Mouse (Mus musculus) left cerebral cortex, postnatal 36 days (tissue): ENCODE measurements around the gene Olfr223. TPM values are rescaled to one million over a fixed set of nuclear protein-coding genes. Genes with fewer than 3 reads are reported as not detected.
"Not testable (repeated sequence)": the region's sequence is repeated elsewhere in the genome, so short reads cannot be mapped to it uniquely, and the experiment has no call there.

Experiments used
- DNase-seq, 2 experiments: peaks; one replicate each; pipeline ENCODE4 v3.0.0; 2021 to 2022; ENCODE audit warnings: low spot score in 2 of 2, mixed read lengths in 1 of 2
- intact Hi-C: fragments of 180-260 bp; cut with DNase I; formaldehyde crosslinking; loops from one replicate; pipeline ENCODE4 v1.15.1; 2025
- total RNA-seq, 2 experiments: library from RNA; stranded (reverse); gene quantifications; 2 replicates each; pipeline ENCODE4 v1.2.3; 2021

Gene Olfr223
- total RNA-seq, 2 experiments from 2014 or later = not detected

- no peak for DNase-seq
- intact Hi-C loops = no loop called here
Observed at GRCm38 (mm10) chr11:59600872-59601271, 7.8 kb upstream of the Olfr223 start.

- intact Hi-C loops = no loop called here
- no peak for DNase-seq
Observed at GRCm38 (mm10) chr11:59599211-59599610, 6.1 kb upstream of the Olfr223 start.

DNA sequence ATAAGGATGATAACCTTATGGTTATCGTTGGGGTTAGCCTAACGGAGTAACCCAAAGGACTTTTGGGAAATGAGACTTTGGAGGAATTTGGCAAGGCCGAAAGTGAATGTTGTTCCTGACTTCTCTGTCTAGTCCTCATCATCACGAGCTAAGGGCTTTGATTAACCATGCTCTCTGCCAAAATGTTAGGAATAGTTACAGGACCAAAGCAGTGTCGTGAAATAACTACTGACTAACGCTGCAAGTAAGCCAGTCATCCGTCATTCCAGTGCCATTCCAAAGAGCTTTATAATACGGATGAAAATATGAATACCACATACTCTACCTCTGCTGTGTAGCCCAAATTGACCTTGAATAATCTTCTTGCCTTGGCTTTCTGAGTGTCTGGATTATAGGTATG, 3.9 kb upstream of the Olfr223 start:
- intact Hi-C loops = no loop called here
- no peak for DNase-seq

- intact Hi-C loops = no loop called here
- no peak for DNase-seq
Observed at GRCm38 (mm10) chr11:59596091-59596490, 3.0 kb upstream of the Olfr223 start.

DNA sequence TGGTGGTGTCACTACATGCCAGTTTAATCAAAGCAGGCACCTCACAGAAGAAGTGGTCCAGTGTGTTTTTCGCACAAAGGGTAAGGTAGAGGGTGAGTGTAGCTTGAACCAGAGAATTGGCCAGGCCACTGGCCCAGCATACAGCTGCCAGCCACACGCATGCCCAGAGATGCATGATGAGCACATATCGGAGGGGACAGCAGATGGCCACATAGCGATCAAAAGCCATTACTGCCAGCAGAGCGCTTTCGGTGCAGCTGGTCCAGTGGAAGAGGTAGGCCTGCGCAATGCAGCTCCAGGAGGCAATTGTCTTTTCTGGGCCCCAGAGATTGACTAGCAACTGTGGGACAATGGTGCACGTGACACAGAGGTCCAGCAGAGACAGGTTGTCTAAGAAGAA, 3.6 kb downstream of the Olfr223 start:
- intact Hi-C loops = no loop called here

DNA sequence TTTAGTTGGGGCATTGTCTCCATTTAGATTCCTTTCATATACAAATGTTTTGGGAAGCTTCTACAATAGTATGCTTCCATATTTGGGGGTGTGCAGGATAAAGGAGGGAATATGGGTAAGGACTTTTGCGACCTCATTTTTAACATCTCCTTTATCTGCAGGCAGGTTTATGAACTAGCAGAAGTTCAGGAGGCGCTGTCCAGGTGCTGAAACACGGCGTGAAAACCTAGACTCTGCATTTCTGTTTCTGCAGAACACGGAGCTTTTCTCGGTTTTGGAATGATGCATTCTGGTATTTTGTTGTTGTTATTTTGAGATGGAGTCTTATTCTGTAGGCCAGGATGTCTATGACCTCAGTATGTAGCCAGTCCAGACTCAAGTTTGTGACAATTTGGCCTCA, 8.6 kb downstream of the Olfr223 start:
- intact Hi-C loops = no loop called here
- DNase-seq = no peak

More for the DNA sequence above, 3.6 kb downstream of the Olfr223 start:
- DNase-seq = no peak

DNA sequence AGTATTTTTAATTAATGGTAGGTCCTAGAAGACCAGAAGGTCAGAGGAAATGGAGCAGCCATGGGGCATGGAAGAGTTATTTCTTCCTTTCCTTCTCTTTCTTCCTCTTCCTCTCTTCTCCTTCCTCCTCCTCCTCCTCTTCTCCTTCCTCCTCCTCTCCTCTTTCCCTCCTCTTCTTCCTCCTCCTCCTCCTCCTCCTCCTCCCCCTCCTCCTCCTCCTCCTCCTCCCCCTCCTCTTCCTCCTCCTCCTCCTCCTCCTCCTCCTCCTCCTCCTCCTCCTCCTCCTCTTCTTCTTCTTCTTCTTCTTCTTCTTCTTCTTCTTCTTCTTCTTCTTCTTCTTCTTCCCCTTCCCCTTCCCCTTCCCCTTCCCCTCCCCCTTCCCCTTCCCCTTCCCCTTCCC, 17.0 kb downstream of the Olfr223 start, which contains the start of gene Olfr222:
Gene Olfr222, minus strand, starts transcription at position 101 of the 400 bp plus-strand sequence.
- intact Hi-C loops, DNase-seq: not testable (repeated sequence)

- intact Hi-C loops = no loop called here
- no peak for DNase-seq
Observed at GRCm38 (mm10) chr11:59575726-59576125, 17.4 kb downstream of the Olfr223 start.

DNA sequence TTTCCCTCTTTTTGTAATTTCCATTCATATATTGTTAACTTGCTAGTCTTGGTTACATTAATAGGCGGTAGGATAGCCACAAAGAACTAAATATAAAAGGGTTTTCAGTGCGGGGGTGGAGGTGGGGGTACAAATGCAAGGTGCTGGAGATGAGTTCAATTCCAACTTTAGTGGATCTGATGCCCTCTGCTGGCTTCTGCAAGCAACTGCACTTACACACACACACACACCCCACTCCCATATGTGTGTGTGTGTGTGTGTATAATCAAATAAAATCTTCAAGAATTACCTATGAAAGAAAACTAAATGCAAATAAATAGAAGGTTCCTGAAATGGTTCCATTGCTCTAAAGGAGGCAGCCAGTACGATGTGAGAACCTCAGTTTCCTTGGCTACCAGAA, 23.8 kb downstream of the Olfr223 start:
- DNase-seq = no peak
- intact Hi-C loops = loop anchor here (1.0 kb wide), 1 partner anchor 44 kb away; no protein-coding TSS in a partner anchor

- intact Hi-C loops = no loop called here
- DNase-seq = no peak
Observed at GRCm38 (mm10) chr11:59562837-59563236, 30.3 kb downstream of the Olfr223 start.

DNA sequence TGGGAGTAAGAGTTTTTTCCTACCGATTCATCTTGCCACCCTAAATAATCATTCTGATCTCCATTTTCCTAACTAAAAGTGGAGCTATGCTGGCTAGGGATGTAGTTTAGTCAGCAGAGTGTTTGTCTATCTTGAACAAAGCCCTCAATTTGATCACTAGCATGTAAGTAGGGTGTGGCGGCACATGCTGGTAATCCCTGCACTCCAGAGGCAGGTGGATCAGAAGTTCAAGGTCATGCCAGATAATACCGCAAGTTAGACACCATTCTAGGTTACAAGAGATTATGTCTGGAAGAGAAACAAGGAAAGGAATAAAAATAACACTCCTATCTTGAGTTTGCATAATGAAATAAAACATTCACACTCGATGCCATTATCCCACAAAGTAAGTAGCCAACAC, 30.8 kb downstream of the Olfr223 start:
- no peak for DNase-seq
- intact Hi-C loops = no loop called here

- DNase-seq = no peak
- intact Hi-C loops = no loop called here
Observed at GRCm38 (mm10) chr11:59560906-59561305, 32.2 kb downstream of the Olfr223 start.

DNA sequence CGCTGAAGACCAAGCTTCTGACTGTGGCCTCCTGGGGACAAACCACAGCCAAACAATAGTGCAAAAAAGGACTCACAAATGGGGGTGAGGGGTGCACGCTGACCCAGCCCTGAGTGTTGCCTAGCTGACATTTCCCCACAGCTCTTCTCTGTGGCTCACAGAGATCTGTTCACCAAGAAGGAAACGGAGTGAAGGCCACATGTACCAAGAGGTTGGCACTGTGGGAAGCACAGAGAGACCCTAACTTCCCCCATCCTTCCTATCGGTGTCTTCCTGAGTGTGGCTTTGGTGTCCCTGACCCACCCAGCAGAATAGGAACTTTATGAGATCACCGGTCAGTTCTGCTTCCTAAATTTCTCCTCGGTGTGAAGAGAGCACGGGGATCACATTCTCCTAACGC, 38.6 kb downstream of the Olfr223 start:
- DNase-seq = no peak
- intact Hi-C loops = no loop called here

- intact Hi-C loops = no loop called here
- DNase-seq = no peak
Observed at GRCm38 (mm10) chr11:59554127-59554526, 39.0 kb downstream of the Olfr223 start.

- intact Hi-C loops = no loop called here
- DNase-seq = peak in 1 of 2 experiments; percentile 37
Observed at GRCm38 (mm10) chr11:59544005-59544404, 49.1 kb downstream of the Olfr223 start.

GRCm38 (mm10) chr11:59543376-59543775, 49.7 kb downstream of the Olfr223 start:
- no peak for DNase-seq
- intact Hi-C loops = no loop called here

GRCm38 (mm10) chr11:59542442-59542841, 50.6 kb downstream of the Olfr223 start:
- intact Hi-C loops = no loop called here
- DNase-seq = no peak

DNA sequence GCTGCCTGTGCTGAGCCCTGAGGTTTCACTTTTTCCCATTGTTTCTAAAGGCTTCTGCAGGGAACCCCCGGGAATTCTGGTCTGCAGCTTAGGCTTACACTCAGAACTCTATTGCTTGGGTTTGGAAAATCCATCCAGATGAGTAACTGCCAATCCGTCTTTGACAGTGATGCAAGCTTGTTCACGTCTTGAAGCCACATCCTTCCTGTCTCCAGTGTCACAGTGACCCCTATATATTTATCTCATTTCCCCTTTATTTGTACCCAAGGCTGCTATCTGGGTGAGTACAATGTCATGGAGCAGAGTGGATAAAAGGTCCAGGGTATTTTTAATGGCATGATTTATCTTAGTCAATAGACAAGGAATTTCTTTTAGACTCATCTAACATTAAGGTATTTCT, 51.8 kb downstream of the Olfr223 start, which contains the start of gene Nlrp3:
Gene Nlrp3, plus strand, starts transcription at position 245 of the 400 bp plus-strand sequence.
- no peak for DNase-seq
- intact Hi-C loops = no loop called here

DNA sequence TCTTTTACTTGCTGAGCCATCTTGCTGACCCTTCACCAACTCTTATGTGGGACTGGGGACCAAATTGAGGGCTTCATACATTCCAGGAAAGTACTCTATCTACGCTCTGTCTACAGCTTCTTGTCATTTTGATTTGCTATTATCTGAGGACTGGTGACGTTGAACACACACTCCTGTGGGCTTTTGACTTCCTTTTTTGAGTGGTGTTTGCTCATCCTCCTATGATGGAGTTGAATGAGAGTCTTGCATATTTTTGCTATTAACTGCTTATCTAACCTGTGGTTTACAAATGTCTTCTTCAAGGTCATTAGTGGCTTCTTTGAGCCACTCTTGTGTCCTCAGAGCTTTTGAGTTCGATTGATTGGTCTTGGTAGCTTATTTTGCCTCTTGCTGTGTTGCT, 53.0 kb downstream of the Olfr223 start:
- intact Hi-C loops = no loop called here
- DNase-seq = no peak
